Mouse (Mus musculus) MEL (cell line): ENCODE results near the gene Sbsn.

Source experiments
- SMC3 ChIP-seq: IDR thresholded peaks from 2 replicates; pipeline ENCODE4 v1.6.1; 2011; ENCODE audit warnings: low read depth, low read length, improper control_type of control experiment
- ZC3H11A ChIP-seq: IDR thresholded peaks from 2 replicates; pipeline ENCODE4 v1.6.1; 2012; ENCODE audit warnings: low read depth, mild to moderate bottlenecking, inconsistent platforms, low read length, improper control_type of control experiment

DNA sequence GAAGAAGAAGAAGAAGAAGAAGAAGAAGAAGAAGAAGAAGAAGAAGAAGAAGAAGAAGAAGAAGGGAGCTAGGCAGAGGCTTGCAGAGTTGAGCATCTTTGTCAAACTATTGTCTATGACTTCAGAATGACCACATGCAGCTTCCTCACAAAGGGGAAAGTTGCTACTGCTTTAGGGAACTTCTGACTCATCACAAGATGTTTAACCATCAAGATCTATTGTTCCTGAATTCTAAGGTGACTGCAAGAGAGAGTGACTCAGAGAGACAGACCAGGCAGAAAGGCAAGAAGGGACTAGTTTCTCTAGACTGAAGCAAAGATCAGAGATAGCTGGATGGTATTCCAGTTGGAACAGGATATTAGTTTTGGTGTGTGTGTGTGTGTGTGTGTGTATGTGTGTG is 43.6 kb downstream of the Sbsn start:
- TF ChIP-seq ZC3H11A (no peak), SMC3 (no peak)
